Mouse (Mus musculus) kidney, adult 11 months (tissue): ENCODE results near the gene Arfgef3.
"Not testable (repeated sequence)": the region's sequence is repeated elsewhere in the genome, so short reads cannot be mapped to it uniquely, and the experiment has no call there.

ENCODE experiments used
- DNase-seq: peaks from one replicate; pipeline ENCODE4 v3.0.0; 2022

The Arfgef3 gene

GRCm38 (mm10) chr10:18680661-18681384, 62.9 kb downstream of the Arfgef3 start:
- peak; percentile 53 for DNase-seq

GRCm38 (mm10) chr10:18678836-18679235, 64.9 kb downstream of the Arfgef3 start:
- no peak for DNase-seq

- DNase-seq: no peak
These were observed 79.0 kb downstream of the Arfgef3 start for GRCm38 (mm10) chr10:18664794-18665193.

- DNase-seq: no peak
These were observed 79.7 kb downstream of the Arfgef3 start for GRCm38 (mm10) chr10:18664016-18664415.

- peak; percentile 28 for DNase-seq
These were observed 82.0 kb downstream of the Arfgef3 start for GRCm38 (mm10) chr10:18661606-18662220.

GRCm38 (mm10) chr10:18660998-18661397, 82.8 kb downstream of the Arfgef3 start:
- DNase-seq: no peak

- no peak for DNase-seq
These were observed 86.2 kb downstream of the Arfgef3 start for GRCm38 (mm10) chr10:18657588-18657987.

GRCm38 (mm10) chr10:18647069-18647468, 96.7 kb downstream of the Arfgef3 start:
- no peak for DNase-seq

- DNase-seq: no peak
These were observed 97.7 kb downstream of the Arfgef3 start for GRCm38 (mm10) chr10:18646035-18646434.

- DNase-seq: no peak
These were observed 99.4 kb downstream of the Arfgef3 start for GRCm38 (mm10) chr10:18644346-18644745.

- peak; percentile 55 for DNase-seq
These were observed 100.2 kb downstream of the Arfgef3 start for GRCm38 (mm10) chr10:18643506-18643905.

GRCm38 (mm10) chr10:18642854-18643253, 100.9 kb downstream of the Arfgef3 start:
- DNase-seq: no peak

GRCm38 (mm10) chr10:18640596-18640995, 103.2 kb downstream of the Arfgef3 start:
- no peak for DNase-seq

GRCm38 (mm10) chr10:18635450-18635849, 108.3 kb downstream of the Arfgef3 start:
- DNase-seq: no peak

- DNase-seq: no peak
These were observed 109.3 kb downstream of the Arfgef3 start for GRCm38 (mm10) chr10:18634405-18634985.

- no peak for DNase-seq
These were observed 113.3 kb downstream of the Arfgef3 start for GRCm38 (mm10) chr10:18630498-18630897.

- no peak for DNase-seq
These were observed 116.2 kb downstream of the Arfgef3 start for GRCm38 (mm10) chr10:18627530-18627929.

GRCm38 (mm10) chr10:18612796-18613195, 131.0 kb downstream of the Arfgef3 start:
- DNase-seq: no peak

GRCm38 (mm10) chr10:18604827-18605535, 138.8 kb downstream of the Arfgef3 start:
- DNase-seq: not testable (repeated sequence)

GRCm38 (mm10) chr10:18602030-18602429, 141.7 kb downstream of the Arfgef3 start:
- peak; percentile 57 for DNase-seq

- no peak for DNase-seq
These were observed 146.1 kb downstream of the Arfgef3 start for GRCm38 (mm10) chr10:18597601-18598000.

GRCm38 (mm10) chr10:18589455-18589854, 154.3 kb downstream of the Arfgef3 start:
- DNase-seq: no peak

- DNase-seq: no peak
These were observed 159.6 kb downstream of the Arfgef3 start for GRCm38 (mm10) chr10:18584188-18584587.
